8 mouse cellular contexts compared by ENCODE assay signal in genomic region chr10:86064937-86065336, GRCm38 (mm10). TPM values are rescaled to one million over a fixed set of nuclear protein-coding genes. Genes with fewer than 3 reads are reported as not detected.
DNase-seq lines count a peak whose midpoint lies in the region; ATAC-seq and TF ChIP-seq lines count a peak whose summit lies in the region.

No protein-coding gene starts in this region.

- H3K36me3 ChIP-seq in heart, embryonic 11.5 days (ENCODE audit: control insufficient read depth, insufficient read depth, low read length) = no peaks in the 10 kb centered on the region
- H3K36me3 ChIP-seq in kidney, embryonic 15.5 days = no peaks in the 10 kb centered on the region
- H3K36me3 ChIP-seq in limb, embryonic 14.5 days (ENCODE audit: control insufficient read depth, insufficient read depth, low read length) = no peaks in the 10 kb centered on the region
- H3K36me3 ChIP-seq in midbrain, embryonic 16.5 days (ENCODE audit: control insufficient read depth, insufficient read depth, low read length) = peaks cover 13% of the 10 kb centered on the region; the same call in 1 of the 2 replicates
- no peaks in the 10 kb centered on the region for H3K36me3 ChIP-seq in splenic B cell, adult 2 months (ENCODE audit: control insufficient read depth, insufficient read depth, low read length, poor library complexity, severe bottlenecking)

- peak; percentile 76 for ATAC-seq in erythroid progenitor cell, adult 5-6 weeks (replicated peaks; ENCODE audit: low FRiP score, poor library complexity, severe bottlenecking)
- peak; percentile 40; the same call in 1 of the 2 replicates for ATAC-seq in heart, embryonic 11.5 days (replicated peaks; ENCODE audit: insufficient number of reproducible peaks, low FRiP score, low TSS enrichment)
- ATAC-seq in kidney, embryonic 15.5 days (replicated peaks; ENCODE audit: low FRiP score) = peak; percentile 84
- ATAC-seq in limb, embryonic 14.5 days (ENCODE audit: low FRiP score, low read depth) = peak; percentile 81
- peak; percentile 86 for ATAC-seq in midbrain, embryonic 16.5 days

- H3K27me3 ChIP-seq in heart, embryonic 11.5 days (ENCODE audit: control insufficient read depth, insufficient read depth, low read length) = no peaks in the 10 kb centered on the region
- no peaks in the 10 kb centered on the region for H3K27me3 ChIP-seq in kidney, embryonic 15.5 days
- no peaks in the 10 kb centered on the region for H3K27me3 ChIP-seq in limb, embryonic 14.5 days (ENCODE audit: control insufficient read depth, insufficient read depth, low read length)
- no peaks in the 10 kb centered on the region for H3K27me3 ChIP-seq in midbrain, embryonic 16.5 days (ENCODE audit: control insufficient read depth, insufficient read depth, low read depth, low read length)
- no peaks in the 10 kb centered on the region for H3K27me3 ChIP-seq in splenic B cell, adult 2 months (ENCODE audit: control insufficient read depth, insufficient read depth, low read length, poor library complexity, severe bottlenecking)

- H3K4me2 ChIP-seq in heart, embryonic 11.5 days = no peak overlapping the region
- H3K4me2 ChIP-seq in kidney, embryonic 15.5 days = no peak overlapping the region
- H3K4me2 ChIP-seq in limb, embryonic 14.5 days (replicated peaks; ENCODE audit: low read depth, low read length, severe bottlenecking) = no peak overlapping the region
- no peak overlapping the region for H3K4me2 ChIP-seq in midbrain, embryonic 16.5 days (ENCODE audit: low read length)

- no peak overlapping the region for H3K9ac ChIP-seq in heart, embryonic 11.5 days (ENCODE audit: low read depth, low read length)
- no peak overlapping the region for H3K9ac ChIP-seq in kidney, embryonic 15.5 days
- no peak overlapping the region for H3K9ac ChIP-seq in limb, embryonic 14.5 days (ENCODE audit: low read depth, low read length, severe bottlenecking)
- H3K9ac ChIP-seq in midbrain, embryonic 16.5 days (ENCODE audit: low read depth, low read length) = no peak overlapping the region

- WGBS in heart, embryonic 11.5 days (ENCODE audit: insufficient replicate concordance) = 4% methylated on average over 4 of the region's 4 CpGs
- WGBS in kidney, embryonic 15.5 days = 3% methylated on average over 4 of the region's 4 CpGs
- WGBS in limb, embryonic 14.5 days = 6% methylated on average over 4 of the region's 4 CpGs
- WGBS in midbrain, embryonic 16.5 days = 7% methylated on average over 4 of the region's 4 CpGs

- H3K27ac ChIP-seq in heart, embryonic 11.5 days (ENCODE audit: low read depth, low read length) = no peak overlapping the region
- no peak overlapping the region for H3K27ac ChIP-seq in kidney, embryonic 15.5 days
- no peak overlapping the region for H3K27ac ChIP-seq in limb, embryonic 14.5 days (replicated peaks; ENCODE audit: low read depth, low read length)
- H3K27ac ChIP-seq in midbrain, embryonic 16.5 days (ENCODE audit: low read length) = no peak overlapping the region

- DNase-seq in B cell, adult 2 months = peak; percentile 8 to 13
- DNase-seq in brain, adult 2 months (ENCODE audit: low read depth, low spot score) = peak; percentile 92
- DNase-seq in limb, embryonic 14.5 days (ENCODE audit: low spot score) = peak; percentile 88
- peak; percentile 49 for DNase-seq in splenic B cell, adult 2 months (ENCODE audit: low read depth, low spot score)

- peaks cover 4% of the 10 kb centered on the region; the same call in 1 of the 2 replicates for H3K9me3 ChIP-seq in heart, embryonic 11.5 days (replicated peaks; ENCODE audit: control insufficient read depth, low read length)
- H3K9me3 ChIP-seq in kidney, embryonic 15.5 days (replicated peaks) = 0 out of 2 replicates have a peak, but pooled peaks cover 4% of the 10 kb centered on the region
- no peaks in the 10 kb centered on the region for H3K9me3 ChIP-seq in limb, embryonic 14.5 days (ENCODE audit: control insufficient read depth, low read length)
- H3K9me3 ChIP-seq in midbrain, embryonic 16.5 days (replicated peaks; ENCODE audit: control insufficient read depth, low read length, poor library complexity, severe bottlenecking) = no peaks in the 10 kb centered on the region

- no peak for TF ChIP-seq POLR2A in limb, embryonic 14.5 days (IDR thresholded peaks at IDR 0.05; ENCODE audit: borderline replicate concordance, extremely low read depth, insufficient read depth, insufficient read length)

- no peak overlapping the region for H3K4me3 ChIP-seq in heart, embryonic 11.5 days (ENCODE audit: low read depth, low read length)
- no peak overlapping the region for H3K4me3 ChIP-seq in kidney, embryonic 15.5 days (replicated peaks)
- no peak overlapping the region for H3K4me3 ChIP-seq in limb, embryonic 14.5 days (replicated peaks; ENCODE audit: low read length)
- H3K4me3 ChIP-seq in midbrain, embryonic 16.5 days (ENCODE audit: low read depth, low read length) = no peak overlapping the region

- no peaks in the 10 kb centered on the region for H3K4me1 ChIP-seq in heart, embryonic 11.5 days (ENCODE audit: control insufficient read depth, insufficient read depth, low read length)
- peaks cover 13% of the 10 kb centered on the region for H3K4me1 ChIP-seq in kidney, embryonic 15.5 days
- 0 out of 2 replicates have a peak, but pooled peaks cover 3% of the 10 kb centered on the region for H3K4me1 ChIP-seq in limb, embryonic 14.5 days (ENCODE audit: control insufficient read depth, insufficient read depth, low read length)
- 0 out of 2 replicates have a peak, but pooled peaks cover 2% of the 10 kb centered on the region for H3K4me1 ChIP-seq in midbrain, embryonic 16.5 days (ENCODE audit: control insufficient read depth, insufficient read depth, low read length)

RNA-seq across cellular contexts. Expression of gene Fbxo7, which starts 43.2 kb away (rescaled TPM):
- 140 and 157 TPM in 2 replicates for total RNA-seq in erythroid progenitor cell, adult 5-6 weeks (2015; ENCODE audit: low replicate concordance)
- 120 and 183 TPM in 2 replicates for total RNA-seq in erythroid progenitor cell, adult 5-6 weeks (2017; ENCODE audit: low replicate concordance)
- polyA plus RNA-seq in heart, embryonic 11.5 days (2014; fragmentation: Nextera tagmentation; extraction: Ambion mirVana) = 25.2 and 25.5 TPM in 2 replicates
- 36.0 and 36.7 TPM in 2 replicates for polyA plus RNA-seq in kidney, embryonic 15.5 days (2015; fragmentation: Nextera tagmentation; extraction: Ambion mirVana)
- 33.7 and 41.9 TPM in 2 replicates for polyA plus RNA-seq in limb, embryonic 14.5 days (2012; rRNA removed)
- polyA plus RNA-seq in limb, embryonic 14.5 days (2014; fragmentation: Nextera tagmentation; extraction: Ambion mirVana) = 31.2 and 32.4 TPM in 2 replicates
- 18.9 and 21.6 TPM in 2 replicates for polyA plus RNA-seq in midbrain, embryonic 16.5 days (2015; fragmentation: Nextera tagmentation; extraction: Ambion mirVana)

RNA-seq across cellular contexts. Expression of gene Bpifc, which starts 53.2 kb away (rescaled TPM):
- not detected in 2 replicates for total RNA-seq in erythroid progenitor cell, adult 5-6 weeks (2015; ENCODE audit: low replicate concordance)
- not detected in 2 replicates for total RNA-seq in erythroid progenitor cell, adult 5-6 weeks (2017; ENCODE audit: low replicate concordance)
- polyA plus RNA-seq in heart, embryonic 11.5 days (2014; fragmentation: Nextera tagmentation; extraction: Ambion mirVana) = not detected in 2 replicates
- 0.35 and 0.38 TPM in 2 replicates for polyA plus RNA-seq in kidney, embryonic 15.5 days (2015; fragmentation: Nextera tagmentation; extraction: Ambion mirVana)
- polyA plus RNA-seq in limb, embryonic 14.5 days (2012; rRNA removed) = 4.0 TPM in 2 replicates
- 6.3 and 9.4 TPM in 2 replicates for polyA plus RNA-seq in limb, embryonic 14.5 days (2014; fragmentation: Nextera tagmentation; extraction: Ambion mirVana)
- not detected in 2 replicates for polyA plus RNA-seq in midbrain, embryonic 16.5 days (2015; fragmentation: Nextera tagmentation; extraction: Ambion mirVana)

Comparison
In these comparisons a context has a peak if more than half of its experiments do, and no peak if none do; other contexts are left out.
1. DNase-seq: peak in every context shown above with its lines; median percentile 92 in brain, adult 2 months; 88 in limb, embryonic 14.5 days; 49 in splenic B cell, adult 2 months; 10 in B cell, adult 2 months.